Mouse (Mus musculus): ENCODE results near the gene Tpm3.

GRCm38 (mm10) chr3:90127881-90128280, 55.4 kb downstream of the Tpm3 start:
- TF ChIP-seq POLR2A (IDR thresholded peaks at IDR 0.05; ENCODE audit: borderline replicate concordance, control insufficient read depth, low read depth, low read length), result no peak
- TF ChIP-seq CTCF (IDR thresholded peaks at IDR 0.05; ENCODE audit: control insufficient read depth, insufficient read depth, low read length), result no peak

Measured in bone marrow, adult 2 months (tissue).